Mouse (Mus musculus) erythroblast, embryonic 14.5 days (primary cell): ENCODE measurements at regions not wholly inside any gene's neighbourhood (a gene's known extent, or its start where the extent isn't known, plus 50 kb on each side); places are given as distances from the start of the nearest gene placed in this dataset.

ENCODE experiments used
- GATA1 ChIP-seq: IDR thresholded peaks from 2 replicates; pipeline ENCODE4 v1.6.1; 2012; ENCODE audit warnings: low read length, inconsistent platforms, mixed read lengths
- TAL1 ChIP-seq: IDR thresholded peaks from 3 replicates; pipeline ENCODE4 v1.6.1; 2012; ENCODE audit warnings: low read length, inconsistent platforms, mixed read lengths

DNA sequence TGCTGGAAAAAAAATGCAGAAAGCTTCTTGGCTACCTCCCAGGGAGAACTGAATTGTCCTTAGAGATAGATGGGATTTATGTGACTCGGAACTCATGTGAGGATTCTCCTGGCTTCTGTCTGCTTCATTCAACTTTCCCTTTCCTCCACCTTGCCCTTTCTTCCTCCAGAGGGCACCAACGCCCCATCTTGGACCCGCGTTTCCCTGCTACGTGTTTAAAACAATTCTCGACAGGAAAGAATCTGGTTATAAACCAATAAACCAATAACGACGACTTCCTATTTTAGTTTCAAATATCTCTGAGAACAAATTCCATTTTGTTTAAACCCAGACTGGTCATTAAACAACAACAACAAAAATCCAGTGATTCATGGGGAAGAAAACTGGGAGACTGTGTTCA is 77.4 kb downstream of the Icos start:
- no peak for TF ChIP-seq TAL1
- no peak for TF ChIP-seq GATA1
